Mouse (Mus musculus): ENCODE results near the gene Hsf2. TPM values are rescaled to one million over a fixed set of nuclear protein-coding genes. Genes with fewer than 3 reads are reported as not detected.
A peak's percentile ranks its signal among the peaks of the same experiment; 100 is the strongest.
"Not testable (repeated sequence)": the region's sequence is repeated elsewhere in the genome, so short reads cannot be mapped to it uniquely, and the experiment has no call there.

Gene Hsf2
- total RNA-seq, 2 experiments from 2014 or later = 30.5 to 35.7 TPM

GRCm38 (mm10) chr10:57532218-57533101 lies 46.3 kb downstream of the Hsf2 start, which contains the start of gene Serinc1:
Gene Serinc1, minus strand, starts transcription at chr10:57532530.
- peak; percentile 90 for DNase-seq

- DNase-seq = not testable (repeated sequence)
Observed at GRCm38 (mm10) chr10:57543890-57544289, 57.7 kb downstream of the Hsf2 start.

- no peak for DNase-seq
Observed at GRCm38 (mm10) chr10:57549631-57550030, 63.4 kb downstream of the Hsf2 start.

GRCm38 (mm10) chr10:57553719-57554118 lies 67.5 kb downstream of the Hsf2 start:
- DNase-seq = no peak

- no peak for DNase-seq
Observed at GRCm38 (mm10) chr10:57557597-57557996, 71.4 kb downstream of the Hsf2 start.

Other genes with a start within 250 kb of the Hsf2 start
- 100 to 1,000 TPM; 170 to 176 TPM for gene Serinc1, start 46.1 kb downstream of the Hsf2 start, total RNA-seq (2021)
- gene Pkib, start 145.6 kb downstream of the Hsf2 start, total RNA-seq (2021) = not detected

All from gastrocnemius, postnatal 10 days (tissue).